Mouse (Mus musculus): Measurements from ENCODE around the gene Cers6.

GRCm38 (mm10) chr2:68892476-68892875, 31.2 kb downstream of the Cers6 start:
- TF ChIP-seq TAL1 (IDR thresholded peaks at IDR 0.05; ENCODE audit: low read length) (no peak), GATA1 (IDR thresholded peaks at IDR 0.05; ENCODE audit: low read length) (no peak)
